Mouse (Mus musculus): Measurements from ENCODE around the gene Plekha6.

The Plekha6 gene

DNA sequence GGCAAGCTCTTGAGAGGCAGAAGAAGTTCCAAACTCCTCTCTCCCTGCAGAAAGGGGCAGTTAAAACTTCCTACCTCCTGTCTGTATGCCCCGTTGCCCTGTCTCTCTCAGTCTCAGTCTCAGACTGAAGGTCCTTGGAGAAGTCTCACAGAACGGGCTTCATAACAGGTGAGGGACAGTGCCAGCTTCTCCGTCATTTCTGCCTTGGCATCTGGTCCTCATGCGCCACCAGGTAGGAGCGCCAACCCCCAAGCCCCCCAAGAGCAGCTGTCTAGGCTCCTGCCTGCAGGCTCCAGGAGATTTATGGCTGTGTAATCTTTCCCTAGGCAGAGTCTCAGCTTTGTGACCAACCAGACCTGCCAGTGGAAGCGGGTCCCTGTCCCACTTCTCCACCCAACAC, 86.8 kb downstream of the Plekha6 start:
- DNase-seq: no peak

DNA sequence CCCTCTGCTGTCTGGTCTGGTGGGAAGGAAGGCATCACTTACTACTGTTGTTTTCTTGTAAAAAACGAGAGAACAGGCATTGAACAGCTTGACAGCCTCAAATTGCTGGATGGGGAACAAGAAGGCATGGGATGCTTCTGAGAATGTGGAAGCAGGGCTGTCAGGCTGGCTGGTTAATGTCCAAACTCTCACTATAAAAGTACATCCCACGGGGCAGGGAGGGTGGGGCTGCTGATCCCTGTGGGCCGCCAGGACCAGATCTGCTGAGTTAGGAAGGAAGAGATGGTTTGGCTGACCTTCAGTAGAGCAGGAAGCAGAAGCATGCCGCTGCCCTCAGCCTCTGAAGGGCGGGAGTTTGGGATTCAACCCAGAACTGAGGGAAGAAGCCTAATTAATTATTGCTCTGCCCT, 87.6 kb downstream of the Plekha6 start:
- DNase-seq: no peak

DNA sequence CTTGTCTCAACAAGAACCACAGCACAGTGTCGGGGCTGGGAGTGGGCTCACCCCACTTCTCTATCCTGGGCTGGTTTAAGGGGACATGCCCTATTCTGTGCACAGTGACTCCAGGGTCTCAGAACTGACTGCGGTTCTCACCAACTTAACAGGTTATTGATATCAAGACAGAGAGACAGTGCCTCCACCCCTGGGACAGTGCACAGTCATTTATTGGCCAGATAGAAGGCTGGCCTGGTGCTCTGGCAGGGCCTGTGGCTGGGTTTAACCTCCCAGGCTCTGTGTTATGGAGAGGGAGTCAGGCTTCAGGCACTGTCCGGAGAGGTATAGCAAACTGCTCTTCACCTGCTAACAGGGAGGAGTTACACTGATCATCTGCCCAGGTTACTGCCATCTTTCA, 88.2 kb downstream of the Plekha6 start:
- DNase-seq: no peak

DNA sequence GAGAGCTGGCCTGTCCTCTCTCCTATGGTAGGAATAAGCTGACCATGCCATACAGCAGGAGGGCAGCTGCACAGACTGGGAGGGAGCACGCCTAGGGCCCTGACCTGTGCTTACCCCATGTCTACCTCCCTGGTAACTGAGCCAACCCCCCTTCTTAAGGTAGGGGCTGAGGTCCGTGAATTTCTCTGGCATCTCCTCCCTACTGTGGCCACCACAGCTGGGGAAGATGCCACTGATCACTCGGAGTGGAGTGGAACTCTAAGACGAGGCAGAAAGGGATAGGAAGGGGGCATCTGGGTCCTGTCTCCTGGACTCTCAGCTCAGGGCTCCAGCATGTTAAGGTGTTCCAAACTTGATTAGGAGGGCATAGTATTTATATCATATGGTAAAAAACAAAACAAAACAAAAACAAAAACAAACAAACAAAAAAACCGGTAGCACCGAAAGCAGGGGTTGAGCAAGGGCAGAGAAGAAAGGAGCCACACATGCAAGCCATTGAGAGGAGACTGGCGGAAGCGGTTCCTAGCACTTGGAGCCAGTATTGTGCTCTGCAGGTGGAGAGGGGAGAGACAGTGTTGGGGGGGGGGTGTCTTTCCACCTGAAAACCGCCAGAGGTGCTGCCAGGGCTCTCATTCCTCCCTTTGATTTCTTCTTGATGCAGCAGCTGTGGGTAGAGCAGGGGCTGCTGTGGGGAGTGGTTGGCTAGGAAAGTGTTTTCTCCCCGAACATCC, 89.0 kb downstream of the Plekha6 start:
- DNase-seq: peak; percentile 48

DNA sequence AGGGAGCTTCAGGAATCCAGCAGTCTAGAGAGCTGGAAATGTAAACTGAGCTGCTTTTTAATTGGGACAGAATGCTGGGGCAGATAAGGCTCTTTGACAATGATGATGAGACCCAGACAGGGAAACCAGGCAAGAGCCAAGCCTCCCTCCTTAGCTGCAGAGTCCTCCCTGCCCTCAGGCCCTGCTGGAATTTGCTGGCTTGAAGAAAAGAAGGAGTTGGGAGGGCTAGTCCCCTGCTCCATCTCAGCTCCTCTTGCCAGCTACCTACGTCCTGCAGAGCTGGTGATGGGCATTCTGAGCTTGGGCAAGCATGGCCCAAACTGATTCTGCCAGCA, 89.5 kb downstream of the Plekha6 start:
- no peak for DNase-seq

DNA sequence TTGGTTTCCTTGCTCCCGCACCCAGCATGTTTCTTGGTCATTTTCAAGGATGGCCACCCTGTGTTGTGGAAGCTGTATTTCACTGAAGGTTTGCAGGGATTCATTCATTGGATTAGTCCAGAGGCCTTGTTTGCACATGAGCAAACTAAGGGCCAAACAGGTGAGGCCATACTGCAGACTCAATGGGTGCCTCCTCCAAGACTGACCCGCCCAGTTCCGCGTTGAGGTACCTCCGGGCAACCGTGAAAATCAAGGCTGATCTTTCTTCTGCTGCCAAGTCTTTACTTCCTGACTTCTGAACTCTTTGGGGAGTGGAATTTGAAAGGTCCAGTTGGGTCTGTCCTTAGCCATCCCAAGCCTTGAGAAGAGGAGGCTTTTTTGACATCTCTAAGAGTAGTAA, 90.2 kb downstream of the Plekha6 start:
- DNase-seq: no peak

DNA sequence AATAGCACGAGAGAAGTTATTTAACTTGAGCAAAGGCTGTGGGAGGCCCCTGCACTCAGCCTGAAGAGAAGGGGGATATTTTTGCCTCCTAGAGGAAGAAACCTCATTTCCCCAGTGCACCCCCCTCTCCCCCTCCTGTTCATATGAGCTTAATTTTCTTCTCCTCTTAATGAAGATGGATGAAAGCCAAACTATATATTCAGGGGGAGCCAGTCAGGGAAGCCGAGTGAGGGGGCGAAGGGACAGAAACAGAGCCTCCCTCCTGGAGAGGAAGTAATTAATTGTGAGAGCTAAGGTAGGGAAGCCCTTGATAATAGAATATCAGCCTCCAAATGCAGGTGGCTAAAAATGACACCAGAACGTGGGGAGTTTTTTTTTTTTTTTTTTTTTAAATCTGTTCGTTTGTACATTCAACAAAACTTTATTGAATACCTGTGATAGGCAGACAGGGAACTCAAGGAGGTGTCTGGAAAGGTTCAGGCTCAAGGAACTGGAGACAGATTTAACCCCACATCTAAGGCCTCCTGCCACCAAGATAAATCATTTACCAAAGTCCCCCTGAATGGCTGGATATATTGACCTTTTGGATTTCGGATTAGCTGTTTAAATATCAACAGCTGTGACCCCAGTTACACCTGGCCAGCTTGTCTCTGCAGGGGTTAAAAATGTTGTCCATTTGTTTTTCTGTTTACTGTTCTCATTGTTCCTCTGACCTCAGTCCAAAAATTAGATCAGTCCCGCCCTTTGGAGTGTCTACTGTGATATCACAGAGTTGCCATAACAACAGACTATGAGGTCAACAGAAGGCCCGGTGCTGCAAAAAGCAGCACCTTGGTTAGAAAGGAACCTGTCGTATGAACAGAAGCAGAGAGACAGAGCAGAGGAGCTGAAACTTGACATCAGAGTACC, 91.1 kb downstream of the Plekha6 start:
- no peak for DNase-seq

DNA sequence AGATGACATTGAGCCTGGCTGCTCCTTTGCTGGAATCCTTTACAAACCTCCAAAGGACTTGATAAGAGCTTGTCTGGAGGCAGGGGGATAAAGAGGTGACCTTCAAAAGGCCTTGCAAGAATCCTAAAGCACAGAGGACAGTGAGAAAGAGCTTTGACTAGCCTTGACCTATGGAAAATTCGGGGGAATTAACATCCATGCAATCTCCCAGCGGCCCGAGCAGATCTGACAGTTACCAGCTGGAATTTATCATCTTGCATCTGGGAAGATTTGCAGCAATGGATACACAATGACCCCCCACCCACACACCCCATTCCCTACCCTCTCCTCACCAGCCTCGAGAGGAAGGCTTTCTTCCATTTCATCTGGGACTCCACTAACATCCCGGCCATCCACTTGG, 91.8 kb downstream of the Plekha6 start:
- DNase-seq: no peak

DNA sequence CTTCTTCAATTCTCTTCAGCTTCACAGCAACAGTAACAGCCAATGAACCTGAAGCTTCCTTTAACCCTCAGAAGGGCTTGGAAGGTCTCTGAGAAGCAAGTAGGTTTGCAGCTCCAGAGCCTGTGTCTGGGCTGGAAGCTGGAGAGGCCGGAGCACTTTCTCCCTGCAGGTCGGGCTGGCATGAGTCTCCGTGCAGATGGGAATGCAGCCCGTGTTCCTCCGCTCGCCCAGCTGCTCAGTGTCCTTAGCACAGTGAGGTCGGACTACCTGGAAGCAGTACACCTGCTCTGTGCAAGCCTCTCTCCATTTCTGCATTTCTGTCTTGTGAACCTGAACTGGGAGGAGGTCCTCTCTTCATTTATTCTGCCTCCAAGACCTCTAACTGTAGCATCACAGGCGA, 92.3 kb downstream of the Plekha6 start:
- no peak for DNase-seq

DNA sequence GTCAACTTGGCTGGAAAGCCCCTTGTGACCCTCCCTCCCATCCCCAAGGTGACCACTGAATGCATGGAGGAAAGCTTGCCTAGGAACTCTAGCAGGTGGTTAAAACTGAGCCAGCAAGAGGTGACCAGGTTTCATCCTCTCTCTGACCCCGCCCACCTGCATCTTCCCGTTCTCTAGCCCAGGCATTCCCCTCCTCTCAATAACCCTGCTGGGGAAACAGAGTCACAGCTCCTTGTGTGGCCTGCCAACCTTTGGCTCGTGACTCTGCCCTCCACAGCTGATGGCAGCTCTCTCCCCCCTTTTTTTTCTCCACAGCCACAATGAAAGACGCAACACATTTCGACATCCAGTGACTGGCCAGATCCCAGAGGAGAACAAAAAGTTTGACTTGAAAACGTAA, 94.7 kb downstream of the Plekha6 start:
- DNase-seq: no peak

DNA sequence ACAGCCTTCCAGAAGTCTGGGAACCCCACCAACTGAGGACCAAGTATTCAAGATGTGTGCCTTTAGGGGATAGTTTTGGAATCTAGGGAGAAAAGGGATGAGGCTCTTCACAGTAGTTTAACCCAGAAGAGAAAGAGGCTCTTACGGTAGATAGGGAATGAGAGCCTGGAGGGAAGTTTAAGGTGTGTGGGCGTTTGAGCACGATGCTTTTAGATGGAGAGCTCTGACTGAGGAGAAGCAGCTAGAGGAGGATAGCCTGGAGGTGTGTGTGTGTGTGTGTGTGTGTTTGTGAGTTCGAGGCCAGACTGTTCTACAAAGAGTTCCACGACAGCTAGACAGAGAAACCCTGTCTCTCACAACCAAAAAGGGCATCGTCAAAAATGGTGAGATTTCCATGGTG, 98.6 kb downstream of the Plekha6 start:
- DNase-seq: no peak

DNA sequence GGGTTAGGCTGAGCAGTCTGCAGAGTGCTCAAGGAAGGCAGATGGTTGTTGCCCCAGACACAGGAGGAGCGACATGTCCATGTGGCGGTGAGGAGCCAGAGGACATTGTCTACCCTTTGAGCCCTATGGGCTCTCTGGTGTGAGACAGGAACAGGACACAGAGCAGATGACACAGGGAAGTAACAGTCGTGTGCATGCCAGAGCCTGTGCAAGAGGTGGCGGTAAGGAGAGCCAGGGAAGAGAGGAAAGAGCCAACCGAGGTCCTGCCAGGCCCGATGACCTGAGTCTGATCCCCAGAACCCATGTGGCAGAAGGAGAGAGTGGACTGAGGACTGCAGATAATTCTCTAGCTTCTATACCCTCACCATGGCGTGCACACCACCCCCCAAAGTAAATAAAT, 99.1 kb downstream of the Plekha6 start:
- no peak for DNase-seq

DNA sequence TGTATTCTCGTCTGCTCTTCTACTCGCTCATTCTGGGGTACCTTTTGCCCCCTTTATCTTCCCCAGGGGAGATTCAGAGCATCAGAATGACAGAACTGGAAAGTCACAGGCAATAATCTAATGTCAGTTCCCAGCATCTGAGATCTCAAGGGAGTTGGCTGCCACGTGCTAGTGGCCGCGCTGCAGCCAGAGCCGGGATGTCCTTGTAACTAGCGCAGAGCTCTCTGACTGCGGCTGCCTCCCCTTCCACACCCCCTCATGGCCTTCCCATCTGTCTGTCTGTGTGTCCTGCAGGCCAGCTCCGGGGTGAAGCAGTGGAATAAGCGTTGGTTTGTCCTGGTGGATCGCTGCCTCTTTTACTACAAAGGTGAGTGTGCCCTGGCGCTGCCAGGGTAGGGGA, 100.4 kb downstream of the Plekha6 start:
- DNase-seq: no peak

DNA sequence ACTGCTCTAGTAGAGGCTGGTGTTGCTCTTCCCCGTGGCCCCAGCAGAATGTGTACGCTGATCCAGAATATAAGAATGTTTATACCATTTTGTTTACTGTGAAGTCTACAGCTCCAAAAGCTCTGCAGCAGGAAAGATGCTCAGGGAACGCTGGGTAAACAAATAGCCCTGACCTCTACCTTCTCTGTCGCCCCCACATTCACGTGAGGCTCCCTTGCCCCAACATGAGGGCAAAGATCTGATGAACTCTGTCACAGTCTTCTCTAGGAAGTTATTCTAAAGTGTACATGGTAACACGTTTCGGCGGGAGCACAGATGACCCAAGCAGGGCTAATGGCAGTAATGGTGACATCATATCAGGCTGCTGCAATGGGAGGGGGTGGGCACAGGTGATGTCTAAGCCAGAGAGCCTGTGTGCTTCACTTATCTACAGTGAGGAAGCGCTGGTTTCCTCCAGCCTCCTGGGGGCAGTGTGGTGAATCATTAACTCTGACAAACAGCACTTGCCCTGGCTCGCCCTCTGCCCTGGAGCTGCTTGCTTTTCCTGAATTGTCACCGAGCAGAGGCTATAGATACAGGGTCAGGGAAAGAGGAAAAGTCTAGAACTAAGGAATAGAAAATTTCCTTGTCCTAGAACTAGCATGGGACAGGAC, 101.2 kb downstream of the Plekha6 start:
- no peak for DNase-seq

DNA sequence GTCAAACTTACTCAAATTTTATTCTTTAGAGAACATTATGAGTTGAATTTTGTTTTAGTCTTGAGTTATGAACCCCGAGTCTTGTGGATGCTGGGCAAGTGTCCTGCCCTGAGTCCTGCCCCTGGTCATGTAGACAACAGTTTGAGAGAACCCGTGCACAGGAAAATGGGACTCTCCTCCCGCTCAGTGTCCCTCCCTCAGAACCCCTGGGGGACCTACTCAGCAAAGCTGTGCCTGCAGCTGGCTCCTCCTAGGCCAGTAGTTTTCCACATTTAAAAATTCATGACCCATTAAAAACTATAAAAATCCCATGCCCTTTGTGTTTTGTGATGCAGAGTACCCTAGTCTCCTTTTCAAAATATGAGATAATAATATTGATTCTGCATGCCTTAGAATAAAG, 103.1 kb downstream of the Plekha6 start:
- no peak for DNase-seq

DNA sequence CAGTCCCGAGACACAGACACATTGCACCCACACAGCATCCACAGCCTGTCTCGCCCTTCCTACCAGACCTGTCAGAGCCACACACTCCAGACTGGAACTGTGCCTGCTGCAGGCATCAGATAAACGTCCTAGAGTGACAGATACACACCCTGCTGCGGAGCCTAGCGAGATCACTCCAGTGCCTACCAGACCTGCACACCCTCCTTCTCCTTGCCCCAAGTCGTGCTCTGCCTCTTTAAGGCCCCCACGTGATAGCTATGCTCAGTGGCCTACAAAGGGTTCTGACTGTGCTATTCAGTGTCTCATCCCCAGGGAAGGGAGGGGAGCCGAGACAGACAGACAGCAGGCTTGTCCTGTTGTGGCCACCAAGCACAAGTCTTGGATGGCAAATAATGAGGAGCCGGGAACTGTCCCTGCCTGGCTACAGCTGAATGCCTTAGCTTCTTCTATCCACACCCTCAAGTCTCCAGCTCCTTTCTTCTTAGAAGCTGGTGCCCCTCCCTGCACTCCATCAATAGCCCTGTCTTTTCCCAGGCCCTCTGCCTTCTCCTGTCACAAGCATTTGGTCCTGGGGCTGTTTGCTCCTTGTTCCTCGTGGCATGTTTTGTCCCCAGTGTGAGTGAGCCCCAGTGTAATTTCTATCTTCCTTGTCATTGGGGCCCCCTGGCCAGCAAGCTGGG, 103.9 kb downstream of the Plekha6 start:
- no peak for DNase-seq

DNA sequence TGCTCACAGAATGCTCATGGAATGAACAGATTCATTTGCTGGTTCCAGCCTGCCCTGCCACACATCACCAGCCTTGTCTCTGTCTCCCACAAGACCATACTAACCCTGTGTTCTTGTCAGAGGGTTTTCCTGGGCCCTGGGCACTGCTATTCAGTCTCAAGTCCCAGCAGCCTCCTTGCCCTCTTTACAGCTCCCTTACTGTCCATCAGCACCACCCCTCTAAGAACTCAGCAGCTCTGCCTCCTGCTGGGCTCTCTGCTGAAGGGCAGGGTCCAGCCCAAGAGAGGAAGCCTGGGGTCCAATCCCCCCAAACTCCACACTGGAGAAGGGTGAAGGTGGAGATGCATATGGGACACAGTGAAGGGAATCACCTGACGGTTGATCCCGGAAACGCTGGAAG, 104.5 kb downstream of the Plekha6 start:
- DNase-seq: no peak

DNA sequence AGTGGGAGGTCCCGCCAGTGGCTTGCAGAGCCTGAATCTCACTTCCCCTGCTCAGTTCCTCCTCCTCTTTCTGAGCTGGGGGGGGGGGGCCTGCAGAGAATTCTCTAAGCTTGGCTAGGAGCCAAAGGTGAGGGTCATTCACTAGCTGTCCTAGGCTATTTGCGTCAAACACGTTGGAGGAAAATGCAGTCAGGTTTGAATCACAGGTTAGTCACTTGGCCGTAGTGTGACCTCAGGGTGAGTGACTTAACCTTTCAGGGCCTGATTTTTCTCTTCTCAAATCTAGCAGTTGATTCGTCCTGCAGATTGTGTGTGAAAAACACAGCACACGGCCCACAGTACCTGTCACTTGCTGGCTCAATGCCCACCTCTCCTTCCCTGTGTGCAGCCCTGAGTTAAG, 106.3 kb downstream of the Plekha6 start:
- DNase-seq: no peak

DNA sequence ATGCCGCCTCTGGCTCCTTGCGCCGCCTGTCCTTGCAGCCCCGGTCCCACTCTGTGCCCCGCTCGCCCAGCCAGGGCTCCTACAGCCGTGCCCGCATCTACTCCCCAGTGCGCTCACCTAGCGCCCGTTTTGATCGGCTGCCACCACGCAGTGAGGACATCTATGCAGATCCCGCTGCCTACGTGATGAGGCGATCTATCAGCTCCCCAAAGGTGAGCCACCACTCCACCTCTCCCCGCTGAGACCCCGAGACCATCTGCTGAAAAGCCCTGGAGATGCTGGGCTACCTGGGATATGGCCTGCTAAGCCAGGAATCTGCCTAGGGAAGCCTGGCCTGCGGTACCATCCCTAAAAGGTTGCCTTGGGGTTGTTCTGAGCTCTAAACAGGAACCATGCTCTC, 110.2 kb downstream of the Plekha6 start:
- DNase-seq: no peak

DNA sequence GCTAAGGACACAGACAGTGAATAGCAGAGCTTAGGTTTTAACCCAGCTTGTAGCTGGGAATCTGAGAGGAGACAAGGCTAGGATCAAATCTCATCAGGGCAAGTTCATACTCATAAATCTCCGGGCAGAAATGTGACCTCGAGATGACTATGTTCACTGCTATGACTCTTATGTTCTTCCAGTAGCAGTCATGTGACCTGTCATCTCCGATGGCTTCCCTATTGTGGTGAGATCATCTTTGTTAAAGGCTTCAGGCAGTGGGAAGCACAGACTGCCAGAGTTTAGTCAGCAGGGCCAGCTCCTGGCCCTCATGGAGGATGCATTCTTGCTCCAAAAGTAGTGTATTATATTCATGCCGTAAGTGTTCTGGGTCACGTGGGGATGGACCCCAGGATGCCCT, 113.0 kb downstream of the Plekha6 start:
- no peak for DNase-seq

DNA sequence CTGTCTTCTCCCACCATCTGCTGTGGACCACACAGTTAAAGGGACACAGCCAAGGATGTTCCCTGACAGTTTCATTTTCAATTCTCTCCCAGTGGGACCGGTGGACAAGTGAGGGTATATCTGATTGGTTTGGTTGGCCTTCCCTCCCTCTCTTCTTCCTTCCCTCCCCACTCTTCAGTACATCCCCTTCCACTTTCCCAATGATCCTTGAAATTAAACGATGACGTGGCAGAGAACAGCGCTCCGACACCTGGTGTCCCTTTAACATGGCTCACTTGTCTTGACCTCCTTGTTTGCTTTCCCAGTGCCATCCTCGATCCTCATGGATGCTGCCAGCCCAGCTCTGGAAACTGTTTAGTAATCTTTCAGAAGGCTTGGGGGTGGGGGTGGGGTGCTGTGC, 114.5 kb downstream of the Plekha6 start:
- no peak for DNase-seq

DNA sequence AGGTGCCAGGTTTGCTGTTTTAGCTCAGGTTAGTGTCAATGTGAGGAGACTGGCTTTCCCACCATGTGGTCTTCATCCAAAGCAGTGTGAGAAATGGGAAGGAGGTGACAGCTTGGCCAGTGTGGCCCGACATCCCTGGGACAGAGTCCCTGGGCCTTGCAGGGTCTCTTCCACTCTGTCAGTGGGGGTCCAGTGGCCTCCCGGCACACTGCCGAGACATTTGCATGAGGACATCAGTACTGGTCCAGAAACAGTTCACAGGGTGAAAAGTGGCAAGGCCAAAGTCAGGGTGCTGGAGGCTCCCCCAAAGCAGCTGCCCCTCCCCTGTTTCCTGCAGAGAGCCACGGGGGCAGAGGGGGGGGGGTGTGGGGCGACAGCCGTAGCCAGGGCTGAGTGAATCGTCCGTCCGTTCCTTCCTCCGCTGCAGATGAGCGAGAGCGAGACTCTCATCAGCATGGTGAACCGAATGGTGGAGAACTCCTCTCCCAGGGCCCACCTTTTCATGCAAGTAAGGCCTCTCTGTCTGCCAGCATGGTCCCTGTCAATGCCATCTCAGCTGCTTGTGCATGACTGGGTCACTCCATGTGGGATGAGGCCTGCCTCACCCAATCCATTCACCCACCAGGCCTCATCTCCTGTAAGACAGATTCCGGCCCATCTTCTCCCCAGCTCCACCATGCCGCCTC, 115.1 kb downstream of the Plekha6 start:
- no peak for DNase-seq

DNA sequence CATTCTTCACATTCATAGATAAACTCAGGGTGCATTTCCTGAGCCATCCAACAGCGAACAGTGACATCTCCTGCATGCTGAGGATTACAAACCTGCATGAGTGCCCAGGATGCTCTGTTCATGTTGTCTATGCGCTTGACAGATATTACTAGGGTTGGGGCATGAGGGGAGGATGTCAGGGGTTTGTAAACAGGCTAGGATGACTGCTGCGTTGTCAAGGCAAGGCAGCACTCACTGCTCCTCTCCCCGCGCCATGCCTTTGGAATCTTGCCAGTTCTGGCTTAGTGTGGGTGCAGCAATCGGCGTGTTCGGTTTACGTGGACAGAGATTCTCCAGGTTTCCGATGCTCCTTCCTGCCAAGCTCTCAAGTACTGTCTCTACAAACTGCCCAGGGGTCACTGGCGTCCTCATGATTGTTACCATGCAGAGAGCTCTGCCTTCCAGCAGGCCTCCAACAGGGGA, 115.7 kb downstream of the Plekha6 start:
- no peak for DNase-seq
